Mouse (Mus musculus): ENCODE measurements at regions not wholly inside any gene's neighbourhood (a gene's known extent, or its start where the extent isn't known, plus 50 kb on each side); places are given as distances from the start of the nearest gene placed in this dataset.
"Not testable (repeated sequence)": the region's sequence is repeated elsewhere in the genome, so short reads cannot be mapped to it uniquely, and the experiment has no call there.

DNA sequence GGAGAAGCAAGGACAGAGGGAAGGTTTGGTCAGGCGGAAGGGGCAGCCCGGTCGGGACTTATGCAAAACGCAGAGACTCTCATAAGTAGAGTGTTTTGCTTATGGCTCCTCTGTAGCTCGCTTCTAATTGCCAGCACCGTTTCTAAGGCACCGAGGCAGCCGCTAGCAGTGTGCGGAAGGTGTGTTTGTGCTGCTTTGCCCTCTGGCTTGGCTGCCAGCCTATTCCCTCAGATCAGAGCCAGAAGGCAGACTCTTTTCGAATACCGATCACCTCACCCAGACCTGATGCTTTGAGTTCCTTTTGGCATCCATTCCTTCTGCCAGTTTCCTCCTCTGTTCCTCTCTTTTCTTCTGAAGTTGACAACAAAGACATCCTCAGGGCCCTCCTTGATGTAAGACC is 93.4 kb upstream of the Ttc29 start:
- Histone ChIP-seq H3K4me1 (ENCODE audit: control insufficient read depth, insufficient read depth, low read length) (0 out of 2 replicates have a peak, but pooled peaks cover 4% of the 10 kb centered on the region), H3K4me3 (ENCODE audit: insufficient read depth, low read depth, low read length) (no peak overlapping the region), H3K27ac (ENCODE audit: insufficient read depth, low read depth, low read length) (no peak overlapping the region)
- 10% methylated on average over 11 of the region's 11 CpGs for WGBS
- TF ChIP-seq CTCF (IDR thresholded peaks at IDR 0.05; ENCODE audit: insufficient read depth, low read depth, low read length) (no peak), POLR2A (IDR thresholded peaks at IDR 0.05; ENCODE audit: insufficient read depth, low read depth, low read length) (no peak)

DNA sequence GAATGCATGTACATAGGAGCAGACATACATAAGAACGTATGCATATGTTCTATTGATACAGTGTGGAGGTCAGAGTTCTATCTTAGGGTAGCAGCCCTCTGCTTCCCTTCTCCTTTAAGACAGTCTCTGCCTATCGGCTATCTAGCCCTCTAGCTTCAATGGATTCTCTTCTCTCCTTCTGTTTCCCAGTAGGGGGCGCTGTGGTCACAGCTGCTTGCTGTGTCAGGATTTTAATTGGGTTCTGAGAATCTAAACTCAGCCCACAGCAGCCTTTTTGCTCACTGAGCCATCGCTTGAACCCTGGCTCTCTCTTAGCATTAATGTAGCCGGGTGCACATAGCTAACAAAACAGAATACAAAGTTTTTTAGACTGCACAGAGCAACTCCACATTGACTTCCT is 88.8 kb upstream of the Ttc29 start:
- no peak for TF ChIP-seq POLR2A (IDR thresholded peaks at IDR 0.05; ENCODE audit: insufficient read depth, low read depth, low read length)
- no peak for TF ChIP-seq CTCF (IDR thresholded peaks at IDR 0.05; ENCODE audit: insufficient read depth, low read depth, low read length)
- Histone ChIP-seq H3K27ac (ENCODE audit: insufficient read depth, low read depth, low read length) (no peak overlapping the region), H3K4me1 (ENCODE audit: control insufficient read depth, insufficient read depth, low read length) (0 out of 2 replicates have a peak, but pooled peaks cover 4% of the 10 kb centered on the region), H3K4me3 (ENCODE audit: insufficient read depth, low read depth, low read length) (no peak overlapping the region)
- WGBS, result 57% methylated on average over 5 of the region's 5 CpGs

DNA sequence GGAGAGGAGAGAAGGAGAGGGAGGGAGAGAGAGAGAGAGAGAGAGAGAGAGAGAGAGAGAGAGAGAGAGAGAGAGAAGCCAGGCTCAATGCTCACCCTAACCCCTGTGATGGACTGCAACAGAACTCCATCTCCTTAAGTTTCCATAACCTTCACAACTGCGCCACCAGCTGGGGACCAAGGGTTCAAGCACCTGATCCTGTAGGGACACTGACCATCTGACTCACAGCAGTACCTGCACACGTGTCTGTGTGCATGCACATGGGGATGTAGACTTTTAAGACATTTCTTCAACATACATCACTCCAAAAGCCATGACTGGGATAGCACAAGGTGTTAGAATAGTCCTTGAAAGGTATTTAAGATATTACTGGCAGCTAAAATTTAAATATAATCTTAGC is 85.2 kb upstream of the Ttc29 start:
- WGBS, result 37% methylated on average over 2 of the region's 2 CpGs
- TF ChIP-seq POLR2A (IDR thresholded peaks at IDR 0.05; ENCODE audit: insufficient read depth, low read depth, low read length) (no peak), CTCF (IDR thresholded peaks at IDR 0.05; ENCODE audit: insufficient read depth, low read depth, low read length) (no peak)

DNA sequence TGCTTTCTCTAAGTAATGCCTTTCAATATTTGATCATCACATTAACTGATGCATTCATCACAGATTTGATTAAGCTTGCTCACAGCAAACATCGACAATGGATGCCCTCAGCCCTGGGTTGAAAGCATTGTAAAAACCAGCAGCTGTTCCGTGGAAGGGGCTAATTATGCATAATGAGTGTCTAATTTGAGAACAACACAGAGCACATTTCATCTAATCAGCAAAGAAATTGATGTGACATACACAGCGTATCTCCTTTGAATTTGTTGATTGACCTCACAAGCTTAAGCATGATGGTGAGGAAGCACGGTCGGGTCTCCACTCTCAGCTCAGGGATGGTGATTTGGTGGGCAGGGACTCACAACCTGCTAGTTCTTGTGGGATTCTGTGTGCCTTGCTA is 84.0 kb upstream of the Ttc29 start:
- no peak for TF ChIP-seq POLR2A (IDR thresholded peaks at IDR 0.05; ENCODE audit: insufficient read depth, low read depth, low read length)
- no peak for TF ChIP-seq CTCF (IDR thresholded peaks at IDR 0.05; ENCODE audit: insufficient read depth, low read depth, low read length)
- 27% methylated on average over 5 of the region's 5 CpGs for WGBS
- H3K4me1 ChIP-seq (ENCODE audit: control insufficient read depth, insufficient read depth, low read length), result no peaks in the 10 kb centered on the region
- no peak overlapping the region for H3K4me3 ChIP-seq (ENCODE audit: insufficient read depth, low read depth, low read length)
- H3K27ac ChIP-seq (ENCODE audit: insufficient read depth, low read depth, low read length), result no peak overlapping the region

More for the DNA sequence above, 85.2 kb upstream of the Ttc29 start:
- Histone ChIP-seq H3K4me3 (ENCODE audit: insufficient read depth, low read depth, low read length) (no peak overlapping the region), H3K27ac (ENCODE audit: insufficient read depth, low read depth, low read length) (no peak overlapping the region), H3K4me1 (ENCODE audit: control insufficient read depth, insufficient read depth, low read length) (no peaks in the 10 kb centered on the region)

DNA sequence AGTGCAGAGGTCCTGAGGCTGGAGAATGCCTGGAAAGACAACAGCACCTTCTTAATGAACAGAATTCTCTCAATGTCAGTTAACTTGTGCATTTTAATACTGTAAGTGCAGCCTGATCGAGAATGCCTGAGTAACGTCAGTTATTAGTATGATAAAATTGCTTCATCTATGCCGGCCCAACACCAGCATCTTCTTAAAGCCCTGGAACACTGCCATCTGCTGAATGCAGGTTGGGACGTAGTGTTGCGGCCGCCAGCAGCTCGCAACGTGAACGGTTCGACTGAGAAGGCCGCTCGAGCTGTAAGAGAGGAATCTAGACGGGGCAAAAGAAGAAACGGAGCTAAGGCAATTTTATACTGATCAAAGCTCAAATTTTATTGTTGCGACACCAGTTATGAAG is 73.6 kb upstream of the Ttc29 start:
- WGBS, result 63% methylated on average over 13 of the region's 15 CpGs
- H3K4me3 ChIP-seq (ENCODE audit: insufficient read depth, low read depth, low read length); H3K27ac ChIP-seq (ENCODE audit: insufficient read depth, low read depth, low read length); H3K4me1 ChIP-seq (ENCODE audit: control insufficient read depth, insufficient read depth, low read length): not testable (repeated sequence)

DNA sequence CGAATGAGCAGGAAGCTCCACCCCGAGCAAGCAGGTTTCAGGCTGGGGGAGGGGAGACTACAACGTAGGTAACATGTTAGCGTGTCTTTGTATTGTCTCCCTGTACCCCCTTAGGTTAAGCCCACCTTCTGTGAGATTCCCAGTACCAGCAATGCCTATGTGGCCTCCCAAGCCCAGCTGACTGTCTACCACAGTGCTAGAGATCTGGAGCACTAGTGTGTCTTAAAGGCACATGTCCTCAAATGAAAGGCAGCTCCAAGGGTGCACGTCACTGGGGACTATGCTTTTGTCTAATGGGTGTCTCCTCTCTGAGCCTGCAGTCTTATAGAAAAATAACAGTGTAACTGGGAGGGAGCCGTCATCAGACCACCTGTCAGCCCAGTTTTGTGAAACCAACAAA is 65.9 kb upstream of the Ttc29 start:
- Histone ChIP-seq H3K27ac (ENCODE audit: insufficient read depth, low read depth, low read length) (no peak overlapping the region), H3K4me3 (ENCODE audit: insufficient read depth, low read depth, low read length) (no peak overlapping the region), H3K4me1 (ENCODE audit: control insufficient read depth, insufficient read depth, low read length) (no peaks in the 10 kb centered on the region)
- 76% methylated on average over 6 of the region's 6 CpGs for WGBS
- TF ChIP-seq POLR2A (IDR thresholded peaks at IDR 0.05; ENCODE audit: insufficient read depth, low read depth, low read length), result no peak
- TF ChIP-seq CTCF (IDR thresholded peaks at IDR 0.05; ENCODE audit: insufficient read depth, low read depth, low read length), result no peak

DNA sequence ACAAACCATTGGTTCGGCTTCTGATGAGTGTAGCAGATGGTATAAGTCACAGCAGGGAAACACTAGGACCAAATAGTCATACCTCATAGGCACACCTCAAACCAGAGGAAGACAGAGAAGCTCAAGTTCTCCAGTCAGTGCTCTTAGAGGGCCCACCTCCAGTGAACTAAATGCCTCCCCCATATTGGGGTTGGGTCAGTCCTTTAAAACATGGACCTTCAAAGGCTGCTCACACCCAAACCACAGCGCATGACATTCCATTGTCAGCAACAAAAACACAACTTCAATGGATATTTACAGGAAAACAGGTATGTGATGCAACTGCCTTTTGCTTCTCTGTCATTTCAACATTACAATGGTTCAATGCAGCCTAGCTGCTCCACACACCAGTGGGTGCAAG is 65.1 kb upstream of the Ttc29 start:
- Histone ChIP-seq H3K4me1 (ENCODE audit: control insufficient read depth, insufficient read depth, low read length) (no peaks in the 10 kb centered on the region), H3K27ac (ENCODE audit: insufficient read depth, low read depth, low read length) (no peak overlapping the region), H3K4me3 (ENCODE audit: insufficient read depth, low read depth, low read length) (no peak overlapping the region)
- TF ChIP-seq POLR2A (IDR thresholded peaks at IDR 0.05; ENCODE audit: insufficient read depth, low read depth, low read length) (no peak), CTCF (IDR thresholded peaks at IDR 0.05; ENCODE audit: insufficient read depth, low read depth, low read length) (no peak)
- WGBS, result 99% methylated on average over 2 of the region's 2 CpGs

DNA sequence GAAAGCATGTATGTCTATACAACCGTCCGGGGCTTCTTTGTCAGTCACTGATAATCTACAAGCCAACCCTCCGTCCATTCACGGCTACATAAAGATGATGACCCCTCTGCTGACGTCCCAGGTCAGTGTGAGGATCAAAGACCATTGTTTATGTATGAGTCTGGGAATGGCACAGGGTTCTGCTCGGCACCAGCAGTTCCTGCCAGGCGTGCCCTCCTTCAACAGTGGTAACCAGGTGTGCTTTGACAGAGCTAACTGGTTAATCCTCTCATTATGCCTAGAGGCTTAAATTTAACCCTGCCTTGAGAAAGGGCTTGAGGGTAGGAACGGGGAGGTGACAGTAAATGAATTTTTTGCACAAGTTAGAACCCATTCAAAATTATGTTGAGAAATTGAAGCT is 58.2 kb upstream of the Ttc29 start:
- 51% methylated on average over 8 of the region's 8 CpGs for WGBS
- H3K4me1 ChIP-seq (ENCODE audit: control insufficient read depth, insufficient read depth, low read length), result no peaks in the 10 kb centered on the region
- TF ChIP-seq POLR2A (IDR thresholded peaks at IDR 0.05; ENCODE audit: insufficient read depth, low read depth, low read length) (no peak), CTCF (IDR thresholded peaks at IDR 0.05; ENCODE audit: insufficient read depth, low read depth, low read length) (no peak)
- no peak overlapping the region for H3K4me3 ChIP-seq (ENCODE audit: insufficient read depth, low read depth, low read length)
- no peak overlapping the region for H3K27ac ChIP-seq (ENCODE audit: insufficient read depth, low read depth, low read length)

DNA sequence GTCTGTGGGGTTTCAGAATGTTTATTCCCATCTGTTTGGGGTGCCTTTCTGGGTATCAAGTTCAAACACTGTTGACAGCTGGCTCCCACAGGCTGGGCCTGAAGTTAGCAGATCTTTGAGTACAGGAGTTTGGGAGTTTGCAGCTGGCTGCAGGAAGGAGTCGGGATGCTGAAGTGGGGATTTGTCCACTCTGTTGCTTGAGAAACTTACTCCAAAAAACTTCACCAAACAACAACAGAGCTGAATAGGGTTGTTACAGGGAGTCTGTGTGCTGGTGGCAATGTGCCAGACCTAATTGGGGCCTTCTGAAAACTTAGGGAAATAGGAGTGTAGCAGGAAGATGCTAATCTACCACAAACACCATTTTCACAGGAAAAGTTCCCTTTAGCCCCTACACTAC is 51.1 kb upstream of the Ttc29 start:
- H3K4me1 ChIP-seq (ENCODE audit: control insufficient read depth, insufficient read depth, low read length), result 0 out of 2 replicates have a peak, but pooled peaks cover 3% of the 10 kb centered on the region
- no peak overlapping the region for H3K4me3 ChIP-seq (ENCODE audit: insufficient read depth, low read depth, low read length)
- H3K27ac ChIP-seq (ENCODE audit: insufficient read depth, low read depth, low read length), result no peak overlapping the region
- TF ChIP-seq POLR2A (IDR thresholded peaks at IDR 0.05; ENCODE audit: insufficient read depth, low read depth, low read length), result no peak
- WGBS, result 37% methylated on average over 1 of the region's 1 CpGs

DNA sequence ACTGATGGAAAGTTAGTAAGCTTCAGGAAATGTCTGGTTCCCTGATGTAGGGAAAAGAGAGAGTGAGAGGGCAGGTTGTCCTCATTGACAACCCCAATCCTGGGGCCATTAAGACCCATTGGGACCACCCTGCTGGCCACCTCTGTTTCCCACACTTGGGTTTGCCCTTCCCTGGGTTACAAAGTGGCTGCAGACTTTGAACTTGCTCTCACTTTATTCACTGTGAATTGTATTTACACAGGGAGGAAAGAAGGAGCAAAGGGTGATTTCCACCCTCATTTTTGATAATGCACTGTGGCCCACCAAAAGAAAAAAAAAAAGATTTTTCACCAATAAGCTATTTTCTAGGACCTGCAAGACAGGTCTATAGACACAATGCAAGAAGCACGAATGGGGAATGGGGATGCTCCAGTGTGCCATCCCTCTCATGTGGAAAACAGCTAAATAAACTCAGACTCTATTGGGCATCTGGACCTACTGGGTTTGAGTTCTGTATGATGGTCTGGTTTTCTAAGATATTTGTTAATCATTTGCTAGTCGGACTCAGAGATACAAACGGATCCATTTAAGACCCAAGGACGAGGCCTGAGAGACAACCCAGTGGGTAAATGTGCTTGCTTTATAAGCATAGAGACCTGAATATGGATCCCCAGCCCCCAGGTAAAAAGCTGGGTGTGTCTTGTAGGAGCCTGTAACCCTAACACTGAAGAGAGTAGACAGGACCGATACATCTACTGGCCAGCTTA is 50.2 kb upstream of the Ttc29 start:
- WGBS, result 97% methylated on average over 5 of the region's 5 CpGs
- Histone ChIP-seq H3K4me3 (ENCODE audit: insufficient read depth, low read depth, low read length) (no peak overlapping the region), H3K27ac (ENCODE audit: insufficient read depth, low read depth, low read length) (no peak overlapping the region), H3K4me1 (ENCODE audit: control insufficient read depth, insufficient read depth, low read length) (0 out of 2 replicates have a peak, but pooled peaks cover 3% of the 10 kb centered on the region)
- TF ChIP-seq POLR2A (IDR thresholded peaks at IDR 0.05; ENCODE audit: insufficient read depth, low read depth, low read length) (no peak), CTCF (IDR thresholded peaks at IDR 0.05; ENCODE audit: insufficient read depth, low read depth, low read length) (no peak)

Measured in olfactory bulb, adult 2 months (tissue).